Mouse (Mus musculus) stomach, embryonic 16.5 days (tissue): ENCODE results near the gene Gm49776. TPM values are rescaled to one million over a fixed set of nuclear protein-coding genes. Genes with fewer than 3 reads are reported as not detected.
"Not testable (repeated sequence)": the region's sequence is repeated elsewhere in the genome, so short reads cannot be mapped to it uniquely, and the experiment has no call there.

ENCODE experiments used
- ATAC-seq: fragments of 200-750 bp; cut with Nextera tagmentation; 2 replicates; pipeline ENCODE4 v1.8.0; 2017; ENCODE audit warnings: moderate number of reproducible peaks, moderate TSS enrichment; ENCODE audit not compliant: insufficient read depth, low FRiP score
- H3K27ac ChIP-seq: fragments of 300-500 bp; sonication (generic); 2 replicates; pipeline ENCODE4 v1.5.1; 2014; ENCODE audit warnings: low read length
- H3K27me3 ChIP-seq: fragments of 300-500 bp; sonication (generic); 2 replicates; pipeline ENCODE4 v1.6.1; 2014; ENCODE audit warnings: low read length, control low read depth, mixed read lengths; ENCODE audit not compliant: control insufficient read depth, insufficient read depth
- H3K36me3 ChIP-seq: fragments of 300-500 bp; sonication (generic); 2 replicates; pipeline ENCODE4 v1.6.1; 2014; ENCODE audit warnings: low read length; ENCODE audit not compliant: control insufficient read depth, insufficient read depth
- H3K4me1 ChIP-seq: fragments of 300-500 bp; sonication (generic); 2 replicates; pipeline ENCODE4 v1.6.1; 2014; ENCODE audit warnings: low read length, control low read depth, mixed read lengths; ENCODE audit not compliant: control insufficient read depth, insufficient read depth
- H3K4me2 ChIP-seq: fragments of 300-500 bp; sonication (generic); 2 replicates; pipeline ENCODE4 v1.6.1; 2014; ENCODE audit warnings: low read depth, low read length, mixed read lengths
- H3K4me3 ChIP-seq: fragments of 300-500 bp; sonication (generic); replicated peaks from 2 replicates; pipeline ENCODE4 v1.5.1; 2014; ENCODE audit warnings: mild to moderate bottlenecking, low read length
- H3K9ac ChIP-seq: fragments of 300-500 bp; sonication (generic); 2 replicates; pipeline ENCODE4 v1.6.1; 2014; ENCODE audit warnings: low read length
- H3K9me3 ChIP-seq: fragments of 300-500 bp; sonication (generic); replicated peaks from 2 replicates; pipeline ENCODE4 v1.6.1; 2016; ENCODE audit warnings: low read length, control low read depth; ENCODE audit not compliant: control insufficient read depth
- WGBS: fragments of 180-500 bp; shearing (Covaris S2); extraction: QIAGEN DNeasy Blood & Tissue Kit; methylation state at CpG from one replicate; pipeline ENCODE4 v1.1.7; 2014; 5-methylcytosine and 5-hydroxymethylcytosine counted together
- microRNA counts: library from miRNA; unstranded; fragments of <30 nt; microRNA quantifications from one replicate; lab custom pipeline; 2016
- microRNA-seq: library from miRNA; unstranded; fragments of <30 nt; microRNA quantifications from one replicate; pipeline ENCODE4, GENCODE M21; 2016
- polyA plus RNA-seq: library from polyadenylated mRNA; unstranded; fragments of >200 nt; fragmentation: Nextera tagmentation; extraction: Ambion mirVana; gene quantifications from 2 replicates; pipeline ENCODE4 v1.2.1, GENCODE M21; 2015

Gm49776 gene
- polyA plus RNA-seq, 1 experiment from 2014 or later: not detected

DNA sequence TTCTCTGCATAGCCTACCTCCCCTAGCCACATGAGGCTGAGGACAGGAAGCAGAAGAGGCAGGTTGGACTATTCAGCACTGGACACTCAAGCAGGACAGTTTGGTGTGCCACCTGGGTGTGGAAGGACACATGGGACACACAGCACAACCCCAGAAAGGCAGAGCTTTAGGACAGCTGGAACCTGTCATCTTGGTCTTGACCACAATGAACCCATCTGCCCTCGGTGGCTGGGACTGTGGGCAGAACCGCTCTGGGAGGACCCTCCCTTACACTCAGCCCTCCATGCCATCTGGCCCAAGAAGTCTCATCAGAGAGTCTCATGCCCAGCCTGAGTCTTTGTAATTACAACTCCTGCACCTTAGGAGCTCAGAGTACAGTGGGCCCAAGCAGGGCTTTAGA is 58.1 kb downstream of the Gm49776 start:
- no peaks in the 10 kb centered on the region for H3K9me3 ChIP-seq
- no peak overlapping the region for H3K4me2 ChIP-seq
- no peak for ATAC-seq
- H3K4me1 ChIP-seq: peaks cover 4% of the 10 kb centered on the region; the same call in 1 of the 2 replicates
- H3K27me3 ChIP-seq: no peaks in the 10 kb centered on the region
- H3K9ac ChIP-seq: no peak overlapping the region
- H3K27ac ChIP-seq: no peak overlapping the region
- H3K4me3 ChIP-seq: no peak overlapping the region
- no peaks in the 10 kb centered on the region for H3K36me3 ChIP-seq
- WGBS: 60% methylated on average over 2 of the region's 2 CpGs

GRCm38 (mm10) chr16:18198365-18199098 is 59.6 kb downstream of the Gm49776 start:
- no peak for ATAC-seq
- no peaks in the 10 kb centered on the region for H3K9me3 ChIP-seq
- no peaks in the 10 kb centered on the region for H3K36me3 ChIP-seq
- no peaks in the 10 kb centered on the region for H3K27me3 ChIP-seq
- H3K4me2 ChIP-seq: no peak overlapping the region
- no peak overlapping the region for H3K27ac ChIP-seq
- 67% methylated on average over 10 of the region's 10 CpGs for WGBS
- H3K9ac ChIP-seq: no peak overlapping the region
- H3K4me3 ChIP-seq: no peak overlapping the region
- peaks cover 15% of the 10 kb centered on the region for H3K4me1 ChIP-seq

- Histone ChIP-seq H3K36me3 (no peaks in the 10 kb centered on the region), H3K9me3 (no peaks in the 10 kb centered on the region), H3K4me3 (no peak overlapping the region), H3K4me1 (peaks cover 15% of the 10 kb centered on the region), H3K27ac (no peak overlapping the region), H3K4me2 (no peak overlapping the region), H3K9ac (no peak overlapping the region), H3K27me3 (no peaks in the 10 kb centered on the region)
- WGBS: 79% methylated on average over 6 of the region's 6 CpGs
- ATAC-seq: no peak
Measured at GRCm38 (mm10) chr16:18197881-18198280, 60.2 kb downstream of the Gm49776 start.

GRCm38 (mm10) chr16:18195561-18195960 is 62.6 kb downstream of the Gm49776 start:
- peak overlapping the region; percentile 75; the same call in 1 of the 2 replicates for H3K27ac ChIP-seq
- WGBS: 53% methylated on average over 3 of the region's 3 CpGs
- H3K27me3 ChIP-seq, H3K9ac ChIP-seq, H3K9me3 ChIP-seq, ATAC-seq, H3K4me3 ChIP-seq, H3K4me2 ChIP-seq, H3K36me3 ChIP-seq: not testable (repeated sequence)
- H3K4me1 ChIP-seq: peaks cover 17% of the 10 kb centered on the region

MicroRNA genes within 50 kb of the gene (microRNA counts, 519-probe panel; counts per million panel counts)
- 1,841 counts per million, percentile 33 among the panel's probes with 10 or more counts for microRNA mmu-miR-1306 (lab: Ali Mortazavi, UCI)

Small RNA genes lying within 50 kb of the gene (microRNA-seq; reads per million reads assigned to microRNA genes)
- gene Gm24572: not detected
- 171 reads per million, percentile 60 among the genes with 10 or more reads in this experiment for gene Mir1306

Other genes with a start within 250 kb of the Gm49776 start
- 67.7 and 69.2 TPM in 2 replicates for gene Dgcr6, start 205.5 kb downstream of the Gm49776 start, polyA plus RNA-seq
- 15.3 and 17.8 TPM in 2 replicates for gene Prodh, start 168.1 kb downstream of the Gm49776 start, polyA plus RNA-seq
- gene Rtn4r, start 130.7 kb downstream of the Gm49776 start, polyA plus RNA-seq: 0.84 and 1.0 TPM in 2 replicates
- gene Ccdc188, start 40.4 kb downstream of the Gm49776 start, polyA plus RNA-seq: not detected in 2 replicates
- 5.0 and 6.9 TPM in 2 replicates for gene Zdhhc8, start 23.2 kb downstream of the Gm49776 start, polyA plus RNA-seq
- gene Trmt2a, start 9.6 kb downstream of the Gm49776 start, polyA plus RNA-seq: 98.8 and 99.1 TPM in 2 replicates
- gene Ranbp1, start 9.6 kb downstream of the Gm49776 start, polyA plus RNA-seq: 370 and 425 TPM in 2 replicates
- gene Dgcr8, start 30.9 kb upstream of the Gm49776 start, polyA plus RNA-seq: 23.3 and 25.9 TPM in 2 replicates
- 27.6 and 32.7 TPM in 2 replicates for gene Tango2, start 89.8 kb upstream of the Gm49776 start, polyA plus RNA-seq
- 25.3 and 26.0 TPM in 2 replicates for gene Arvcf, start 89.9 kb upstream of the Gm49776 start, polyA plus RNA-seq
- 19.2 and 23.7 TPM in 2 replicates for gene Txnrd2, start 168.1 kb upstream of the Gm49776 start, polyA plus RNA-seq
- 105 and 119 TPM in 2 replicates for gene Comt, start 168.5 kb upstream of the Gm49776 start, polyA plus RNA-seq
- 11.7 and 11.9 TPM in 2 replicates for gene Gnb1l, start 240.4 kb upstream of the Gm49776 start, polyA plus RNA-seq
- 2.1 and 3.2 TPM in 2 replicates for gene Rtl10, start 240.6 kb upstream of the Gm49776 start, polyA plus RNA-seq